Mouse (Mus musculus): ENCODE data around the gene Aff1.

- TF ChIP-seq EP300 (IDR thresholded peaks at IDR 0.05; ENCODE audit: low read depth) (no peak), CTCF (IDR thresholded peaks at IDR 0.05; ENCODE audit: low read depth) (no peak)
Measured at GRCm38 (mm10) chr5:103778314-103779117, 86.3 kb downstream of the Aff1 start.
